Mouse (Mus musculus): ENCODE data around the gene Shisa4. TPM values are rescaled to one million over a fixed set of nuclear protein-coding genes. Genes with fewer than 3 reads are reported as not detected.
A peak's percentile ranks its signal among the peaks of the same experiment; 100 is the strongest.
"Not testable (repeated sequence)": the region's sequence is repeated elsewhere in the genome, so short reads cannot be mapped to it uniquely, and the experiment has no call there.

The Shisa4 gene
- 43.5 and 43.6 TPM in 2 replicates for polyA plus RNA-seq (2016; fragmentation: Nextera tagmentation; extraction: Ambion mirVana)

DNA sequence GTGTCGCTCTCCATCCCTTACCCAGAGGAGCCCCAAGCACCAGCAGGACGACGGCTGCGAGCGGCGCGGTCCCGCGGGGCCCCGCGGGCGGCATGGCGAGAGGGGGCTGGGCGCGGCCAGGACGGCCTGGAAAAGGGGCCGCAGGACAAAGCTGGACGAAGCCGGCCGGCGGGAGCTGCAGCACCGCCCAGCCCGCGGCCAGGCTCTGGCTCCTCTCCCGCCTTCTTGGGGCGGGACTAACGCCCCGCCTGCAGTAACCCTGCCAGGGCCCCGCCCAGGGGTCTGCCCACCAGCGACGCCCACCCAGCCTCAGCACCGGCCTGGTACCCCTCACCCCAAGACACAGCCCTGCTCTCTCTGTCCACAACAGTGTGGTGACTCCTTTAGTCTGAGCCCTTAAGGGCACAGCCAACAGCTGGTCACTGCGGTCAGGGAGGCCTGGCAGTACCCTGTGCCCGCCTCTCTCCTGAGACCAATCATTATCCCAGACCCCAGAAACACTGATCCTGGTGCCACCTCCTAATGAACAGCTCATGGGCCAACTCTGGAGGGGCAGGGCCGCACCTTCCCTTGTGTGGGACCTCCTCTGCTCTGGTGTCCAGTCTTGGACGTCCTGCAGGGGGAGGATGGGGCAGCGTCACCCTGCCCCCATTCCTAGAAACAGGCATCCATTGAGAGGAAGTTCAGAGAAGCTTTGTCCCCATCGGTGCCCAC lies at the start of gene Shisa4:
TSS of gene Shisa4 (minus strand) at position 370 of the 714 bp plus-strand sequence.
- ATAC-seq (ENCODE audit: insufficient number of reproducible peaks, insufficient read depth, low FRiP score, low TSS enrichment), result peak; percentile 89

DNA sequence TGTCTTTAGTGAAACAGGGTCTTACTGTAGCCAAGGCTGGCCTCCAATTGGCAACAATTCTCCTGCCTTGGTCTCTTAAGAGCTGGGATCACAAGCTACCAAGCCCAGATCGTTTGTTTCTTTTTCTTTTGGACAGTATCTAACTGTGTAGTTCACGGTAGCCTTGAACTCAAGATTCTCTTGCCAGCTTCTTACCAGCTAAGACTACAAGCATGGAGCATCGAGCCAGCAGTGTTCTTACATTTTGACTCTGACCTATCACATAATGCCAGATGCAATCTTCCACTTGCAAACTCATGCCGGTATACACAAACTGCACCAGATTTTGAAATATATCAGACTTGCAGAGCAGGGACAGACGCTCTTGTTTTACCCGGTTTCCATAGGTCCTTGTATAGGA lies 47.7 kb upstream of the Shisa4 start:
- peaks cover 5% of the 10 kb centered on the region; the same call in 1 of the 2 replicates for H3K4me1 ChIP-seq
- H3K27me3 ChIP-seq, result no peaks in the 10 kb centered on the region
- no peak overlapping the region for H3K4me2 ChIP-seq (replicated peaks)
- no peak for ATAC-seq (ENCODE audit: insufficient number of reproducible peaks, insufficient read depth, low FRiP score, low TSS enrichment)
- WGBS, result 94% methylated on average over 6 of the region's 6 CpGs
- H3K9ac ChIP-seq, result no peak overlapping the region
- no peak overlapping the region for H3K27ac ChIP-seq
- no peaks in the 10 kb centered on the region for H3K9me3 ChIP-seq
- no peak overlapping the region for H3K4me3 ChIP-seq
- H3K36me3 ChIP-seq, result peaks cover 67% of the 10 kb centered on the region

More for the DNA sequence above, at the start of gene Shisa4:
- Histone ChIP-seq H3K4me3 (peak within 1 kb of the TSS; percentile 68), H3K27me3 (no peaks in the 10 kb centered on the region), H3K4me1 (peaks cover 12% of the 10 kb centered on the region), H3K9me3 (no peaks in the 10 kb centered on the region), H3K36me3 (no peaks in the 10 kb centered on the region), H3K4me2 (replicated peaks) (peak within 1 kb of the TSS; percentile 88), H3K9ac (peak within 1 kb of the TSS; percentile 67), H3K27ac (peak within 1 kb of the TSS; percentile 41; the same call in 1 of the 2 replicates)
- 2% methylated on average over 38 of the region's 38 CpGs for WGBS

DNA sequence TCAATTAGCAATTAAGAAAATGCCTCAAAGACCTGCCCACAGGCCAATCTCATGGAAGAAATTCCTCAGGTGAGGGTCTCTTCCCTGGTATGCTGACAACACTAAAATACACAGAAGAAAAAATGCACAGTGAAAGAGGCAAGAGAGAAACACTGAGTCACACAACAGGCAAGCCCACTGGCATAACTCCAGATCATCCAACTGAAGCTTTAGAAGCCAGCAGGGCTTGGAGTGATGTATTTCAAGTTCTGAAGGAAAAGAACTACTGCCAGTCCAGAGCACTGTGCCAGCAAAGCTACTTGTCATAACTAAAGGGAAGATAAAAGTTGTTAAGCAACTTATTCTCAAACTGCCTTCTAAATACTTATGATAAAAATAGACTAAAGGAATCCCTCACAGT lies 39.0 kb upstream of the Shisa4 start:
- H3K36me3 ChIP-seq, result peaks cover 92% of the 10 kb centered on the region
- no peaks in the 10 kb centered on the region for H3K9me3 ChIP-seq
- no peak overlapping the region for H3K9ac ChIP-seq
- H3K4me2 ChIP-seq (replicated peaks), result no peak overlapping the region
- ATAC-seq (ENCODE audit: insufficient number of reproducible peaks, insufficient read depth, low FRiP score, low TSS enrichment), result no peak
- no peak overlapping the region for H3K27ac ChIP-seq
- no peaks in the 10 kb centered on the region for H3K4me1 ChIP-seq
- no peaks in the 10 kb centered on the region for H3K27me3 ChIP-seq
- no peak overlapping the region for H3K4me3 ChIP-seq

- Histone ChIP-seq H3K4me2 (replicated peaks) (no peak overlapping the region), H3K4me1 (no peaks in the 10 kb centered on the region), H3K36me3 (peaks cover 90% of the 10 kb centered on the region), H3K9me3 (no peaks in the 10 kb centered on the region), H3K4me3 (no peak overlapping the region), H3K9ac (no peak overlapping the region), H3K27ac (no peak overlapping the region), H3K27me3 (no peaks in the 10 kb centered on the region)
- ATAC-seq (ENCODE audit: insufficient number of reproducible peaks, insufficient read depth, low FRiP score, low TSS enrichment), result no peak
- WGBS, result 87% methylated on average over 4 of the region's 4 CpGs
These were observed 37.1 kb upstream of the Shisa4 start for GRCm38 (mm10) chr1:135412130-135412529.

DNA sequence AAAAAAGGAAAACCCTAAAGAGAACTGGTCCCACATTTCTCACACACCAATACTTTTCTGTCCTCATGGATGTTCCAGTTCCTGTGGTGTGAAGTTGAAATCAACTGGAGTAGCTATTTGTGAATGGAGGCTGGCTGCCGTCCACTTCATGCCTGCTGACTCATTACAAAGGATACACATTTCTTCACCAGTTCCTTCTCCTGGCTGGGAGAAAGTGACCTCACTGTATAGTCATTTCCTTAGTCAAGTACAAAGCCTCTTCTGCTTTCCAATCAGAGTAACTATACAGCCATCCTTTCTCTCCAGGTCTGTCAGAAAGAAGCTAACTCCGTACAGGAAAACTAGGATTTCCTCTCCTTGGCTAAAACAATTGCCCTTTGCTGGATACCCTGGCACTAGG lies 35.9 kb upstream of the Shisa4 start:
- Histone ChIP-seq H3K9ac (no peak overlapping the region), H3K4me2 (replicated peaks) (no peak overlapping the region), H3K9me3 (no peaks in the 10 kb centered on the region), H3K4me1 (no peaks in the 10 kb centered on the region), H3K36me3 (peaks cover 88% of the 10 kb centered on the region), H3K4me3 (no peak overlapping the region), H3K27me3 (no peaks in the 10 kb centered on the region), H3K27ac (no peak overlapping the region)
- WGBS, result 80% methylated on average over 2 of the region's 2 CpGs
- ATAC-seq (ENCODE audit: insufficient number of reproducible peaks, insufficient read depth, low FRiP score, low TSS enrichment), result no peak

DNA sequence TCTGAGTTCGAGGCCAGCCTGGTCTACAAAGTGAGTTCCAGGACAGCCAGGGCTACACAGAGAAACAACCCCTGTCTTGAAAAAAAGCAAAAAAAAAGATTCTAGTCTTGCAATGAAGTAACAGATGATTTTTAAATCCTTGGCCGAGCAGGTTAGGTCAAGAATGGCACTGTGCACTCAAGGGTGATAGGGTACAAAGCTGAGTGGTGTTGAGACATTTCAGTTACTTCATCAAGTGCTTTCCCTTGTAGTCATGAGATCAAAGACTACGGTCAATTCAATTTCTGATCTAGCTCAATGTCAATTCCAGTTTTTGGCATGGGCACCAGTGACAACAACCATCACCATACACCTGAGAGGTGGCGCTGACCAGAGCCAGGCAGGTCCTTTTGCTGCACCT lies 33.9 kb upstream of the Shisa4 start:
- H3K27ac ChIP-seq, result no peak overlapping the region
- H3K27me3 ChIP-seq, result no peaks in the 10 kb centered on the region
- no peak overlapping the region for H3K9ac ChIP-seq
- H3K9me3 ChIP-seq, result no peaks in the 10 kb centered on the region
- H3K4me2 ChIP-seq (replicated peaks), result no peak overlapping the region
- no peaks in the 10 kb centered on the region for H3K4me1 ChIP-seq
- peaks cover 88% of the 10 kb centered on the region for H3K36me3 ChIP-seq
- no peak overlapping the region for H3K4me3 ChIP-seq
- 95% methylated on average over 4 of the region's 4 CpGs for WGBS
- ATAC-seq (ENCODE audit: insufficient number of reproducible peaks, insufficient read depth, low FRiP score, low TSS enrichment), result no peak

DNA sequence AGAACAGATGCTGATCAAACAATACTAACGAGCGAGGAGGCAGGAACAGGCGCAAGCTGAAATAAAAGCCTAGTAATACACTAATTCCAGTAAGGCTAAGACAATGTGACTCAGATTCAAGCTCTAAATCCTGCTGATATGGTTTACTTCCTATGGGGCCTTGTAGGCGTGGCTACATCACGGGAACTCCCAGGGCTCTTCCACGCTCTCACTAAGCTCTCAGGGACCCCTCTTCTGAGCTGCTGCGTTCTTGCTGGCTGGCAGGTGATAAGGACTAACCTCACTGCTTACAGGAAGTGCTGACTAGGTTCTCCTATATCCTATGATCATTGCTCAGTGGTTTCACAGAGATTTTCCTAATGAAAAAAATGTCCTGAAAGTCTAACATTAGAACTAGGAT lies 30.3 kb upstream of the Shisa4 start:
- peaks cover 88% of the 10 kb centered on the region for H3K36me3 ChIP-seq
- no peaks in the 10 kb centered on the region for H3K27me3 ChIP-seq
- no peak for ATAC-seq (ENCODE audit: insufficient number of reproducible peaks, insufficient read depth, low FRiP score, low TSS enrichment)
- no peak overlapping the region for H3K27ac ChIP-seq
- WGBS, result 87% methylated on average over 7 of the region's 7 CpGs
- H3K4me2 ChIP-seq (replicated peaks), result no peak overlapping the region
- no peak overlapping the region for H3K9ac ChIP-seq
- H3K4me3 ChIP-seq, result no peak overlapping the region
- no peaks in the 10 kb centered on the region for H3K4me1 ChIP-seq
- H3K9me3 ChIP-seq, result no peaks in the 10 kb centered on the region

DNA sequence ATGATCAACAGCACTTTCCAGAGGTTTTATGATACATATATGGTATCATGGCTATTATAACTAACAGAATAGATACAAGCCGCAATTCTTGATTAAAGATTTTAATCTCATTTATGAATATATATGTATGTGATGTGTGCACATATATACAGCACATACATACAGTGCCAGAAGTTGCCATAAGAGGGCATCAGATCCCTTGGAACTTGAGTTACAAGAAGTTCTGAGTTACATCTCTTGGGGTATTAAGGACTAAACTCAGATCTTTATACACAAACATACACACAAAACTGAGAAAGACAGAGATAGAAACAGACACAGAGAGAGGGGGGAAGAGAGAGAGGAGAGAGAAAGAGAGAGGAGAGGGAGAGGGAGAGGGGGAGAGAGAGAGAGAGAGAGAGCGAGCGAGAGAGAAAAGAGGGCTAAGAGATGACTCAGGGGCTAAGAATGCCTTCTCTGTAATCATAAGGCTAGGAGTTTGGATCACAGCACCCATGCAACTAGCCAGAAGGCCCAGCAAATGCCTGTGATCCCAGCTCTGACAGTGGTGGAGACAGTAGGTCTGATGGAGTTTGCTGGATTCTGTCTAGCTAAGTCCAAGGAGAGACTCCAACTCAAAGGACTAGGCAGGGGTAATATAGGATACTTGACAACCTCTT lies 26.5 kb upstream of the Shisa4 start:
- Histone ChIP-seq H3K4me2 (replicated peaks) (no peak overlapping the region), H3K27me3 (no peaks in the 10 kb centered on the region), H3K4me3 (no peak overlapping the region), H3K36me3 (peaks cover 84% of the 10 kb centered on the region), H3K9me3 (no peaks in the 10 kb centered on the region), H3K9ac (no peak overlapping the region), H3K4me1 (no peaks in the 10 kb centered on the region), H3K27ac (no peak overlapping the region)
- 94% methylated on average over 3 of the region's 3 CpGs for WGBS
- ATAC-seq (ENCODE audit: insufficient number of reproducible peaks, insufficient read depth, low FRiP score, low TSS enrichment), result no peak

DNA sequence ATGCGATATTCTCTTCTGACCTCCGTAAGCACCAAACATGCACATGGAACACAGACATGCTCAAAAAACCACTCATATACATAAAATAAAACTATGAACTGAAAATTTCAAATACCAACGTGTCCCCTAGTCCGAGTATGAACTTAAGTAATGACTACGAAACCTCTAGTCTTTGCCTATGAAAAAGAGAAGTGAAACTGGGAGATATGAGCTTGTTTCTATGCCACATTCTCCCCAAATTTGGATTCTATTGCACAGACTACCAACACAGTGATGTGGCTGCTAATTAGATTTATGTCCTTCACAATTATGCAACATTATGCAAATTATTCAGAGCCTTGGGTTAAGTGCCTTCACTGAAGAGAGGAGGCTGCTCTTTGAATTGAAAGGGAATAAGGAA lies 24.4 kb upstream of the Shisa4 start:
- Histone ChIP-seq H3K27me3 (no peaks in the 10 kb centered on the region), H3K4me2 (replicated peaks) (no peak overlapping the region), H3K4me1 (no peaks in the 10 kb centered on the region), H3K9ac (no peak overlapping the region), H3K27ac (no peak overlapping the region), H3K9me3 (no peaks in the 10 kb centered on the region), H3K36me3 (peaks cover 79% of the 10 kb centered on the region), H3K4me3 (no peak overlapping the region)
- WGBS, result 93% methylated on average over 5 of the region's 5 CpGs
- ATAC-seq (ENCODE audit: insufficient number of reproducible peaks, insufficient read depth, low FRiP score, low TSS enrichment), result no peak

DNA sequence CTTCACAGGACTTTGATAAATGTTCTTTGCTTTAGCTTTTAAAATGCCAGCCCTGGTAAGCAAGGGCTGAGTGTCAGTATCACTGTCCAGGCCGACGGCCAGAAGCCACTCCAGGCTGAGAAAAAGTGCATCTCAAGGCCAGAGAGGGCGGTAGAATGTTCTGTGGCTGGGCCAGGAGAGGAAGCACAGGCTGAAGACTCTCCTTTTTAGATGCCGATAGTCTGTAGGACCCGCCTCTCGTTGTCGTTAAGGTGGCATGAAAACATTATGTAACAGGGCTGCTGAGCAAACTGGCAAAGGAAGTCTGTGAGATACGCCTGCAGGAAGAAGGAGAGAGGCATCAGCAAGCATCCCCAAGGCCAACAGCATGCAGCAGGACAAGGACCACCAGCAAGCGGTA lies 10.1 kb upstream of the Shisa4 start:
- no peak overlapping the region for H3K9ac ChIP-seq
- no peaks in the 10 kb centered on the region for H3K9me3 ChIP-seq
- 90% methylated on average over 9 of the region's 9 CpGs for WGBS
- H3K36me3 ChIP-seq, result peaks cover 82% of the 10 kb centered on the region
- H3K27ac ChIP-seq, result no peak overlapping the region
- no peak overlapping the region for H3K4me3 ChIP-seq
- H3K27me3 ChIP-seq, result no peaks in the 10 kb centered on the region
- H3K4me1 ChIP-seq, result no peaks in the 10 kb centered on the region
- H3K4me2 ChIP-seq (replicated peaks), result no peak overlapping the region
- no peak for ATAC-seq (ENCODE audit: insufficient number of reproducible peaks, insufficient read depth, low FRiP score, low TSS enrichment)

DNA sequence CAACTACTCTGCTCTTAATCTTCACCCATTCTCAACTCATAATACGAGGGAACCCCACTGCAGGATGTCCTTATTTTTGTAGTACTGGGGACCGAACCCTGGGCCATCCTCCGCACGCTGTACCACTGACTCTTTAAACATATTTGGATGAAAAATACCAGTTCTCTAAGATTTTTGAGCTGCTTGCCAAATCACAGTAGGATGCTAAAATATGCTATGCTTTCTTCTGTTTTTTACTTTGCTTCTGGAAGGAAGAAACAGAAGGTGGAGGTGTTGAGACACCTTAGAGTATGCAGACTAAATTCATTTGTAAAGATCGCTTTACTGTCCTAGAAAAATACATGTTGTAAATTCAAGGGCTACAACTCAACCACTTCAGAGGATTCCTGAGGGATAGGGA lies 9.1 kb upstream of the Shisa4 start:
- WGBS, result 98% methylated on average over 5 of the region's 5 CpGs
- Histone ChIP-seq H3K9me3 (no peaks in the 10 kb centered on the region), H3K4me3 (no peak overlapping the region), H3K9ac (no peak overlapping the region), H3K4me1 (no peaks in the 10 kb centered on the region), H3K27me3 (no peaks in the 10 kb centered on the region), H3K36me3 (peaks cover 74% of the 10 kb centered on the region), H3K27ac (no peak overlapping the region), H3K4me2 (replicated peaks) (no peak overlapping the region)
- ATAC-seq (ENCODE audit: insufficient number of reproducible peaks, insufficient read depth, low FRiP score, low TSS enrichment), result no peak

GRCm38 (mm10) chr1:135381560-135381959 lies 6.5 kb upstream of the Shisa4 start:
- peaks cover 47% of the 10 kb centered on the region for H3K36me3 ChIP-seq
- H3K9ac ChIP-seq, result not testable (repeated sequence)

More at GRCm38 (mm10) chr1:135381560-135381959, 6.5 kb upstream of the Shisa4 start:
- WGBS, result 64% methylated on average over 6 of the region's 6 CpGs
- H3K27me3 ChIP-seq; ATAC-seq (ENCODE audit: insufficient number of reproducible peaks, insufficient read depth, low FRiP score, low TSS enrichment); H3K4me1 ChIP-seq; H3K27ac ChIP-seq; H3K4me3 ChIP-seq; H3K4me2 ChIP-seq (replicated peaks); H3K9me3 ChIP-seq: not testable (repeated sequence)

All from embryonic facial prominence, embryonic 12.5 days (tissue).